Mouse (Mus musculus) stomach, postnatal 0 days (tissue): ENCODE data around the gene Usp3. TPM values are rescaled to one million over a fixed set of nuclear protein-coding genes. Genes with fewer than 3 reads are reported as not detected.

Source experiments
- ATAC-seq: fragments of 200-750 bp; cut with Nextera tagmentation; 2 replicates; pipeline ENCODE4 v1.8.0; 2017; ENCODE audit not compliant: low FRiP score, low TSS enrichment
- DNase-seq: peaks from one replicate; pipeline ENCODE4 v3.0.0-alpha.2; 2016; ENCODE audit warnings: low spot score
- H3K27ac ChIP-seq: fragments of 300-500 bp; sonication (generic); replicated peaks from 2 replicates; pipeline ENCODE4 v1.5.1; 2014; ENCODE audit warnings: mild to moderate bottlenecking, control low read depth
- H3K27me3 ChIP-seq: fragments of 300-500 bp; sonication (generic); 2 replicates; pipeline ENCODE4 v1.6.1; 2014; ENCODE audit warnings: low read length; ENCODE audit not compliant: control insufficient read depth, insufficient read depth
- H3K36me3 ChIP-seq: fragments of 300-500 bp; sonication (generic); 2 replicates; pipeline ENCODE4 v1.6.1; 2014; ENCODE audit warnings: low read length, mixed read lengths; ENCODE audit not compliant: control insufficient read depth, insufficient read depth
- H3K4me1 ChIP-seq: fragments of 300-500 bp; sonication (generic); replicated peaks from 2 replicates; pipeline ENCODE4 v1.6.1; 2014; ENCODE audit warnings: antibody characterized with exemption; ENCODE audit not compliant: control insufficient read depth, insufficient read depth
- H3K4me2 ChIP-seq: fragments of 300-500 bp; sonication (generic); replicated peaks from 2 replicates; pipeline ENCODE4 v1.6.1; 2014; ENCODE audit warnings: low read depth, mild to moderate bottlenecking, control low read depth, moderate library complexity
- H3K4me3 ChIP-seq: fragments of 300-500 bp; sonication (generic); 2 replicates; pipeline ENCODE4 v1.5.1; 2014; ENCODE audit warnings: low read depth, low read length, control low read depth
- H3K9ac ChIP-seq: fragments of 300-500 bp; sonication (generic); 2 replicates; pipeline ENCODE4 v1.6.1; 2014; ENCODE audit warnings: mild to moderate bottlenecking, low read length, control low read depth, mixed read lengths
- H3K9me3 ChIP-seq: fragments of 300-500 bp; sonication (generic); 2 replicates; pipeline ENCODE4 v1.6.1; 2016; ENCODE audit warnings: low read length; ENCODE audit not compliant: control insufficient read depth
- CTCF ChIP-seq: IDR thresholded peaks from 2 replicates; pipeline ENCODE4 v1.5.1; 2016; ENCODE audit warnings: antibody characterized with exemption, low read depth, mild to moderate bottlenecking, moderate library complexity
- EP300 ChIP-seq: optimal IDR thresholded peaks from 2 replicates; pipeline ENCODE3; 2016; ENCODE audit warnings: antibody characterized with exemption
- WGBS: fragments of 180-500 bp; shearing (Covaris S2); extraction: QIAGEN DNeasy Blood & Tissue Kit; methylation state at CpG from one replicate; pipeline ENCODE4 v1.1.7; 2014; 5-methylcytosine and 5-hydroxymethylcytosine counted together
- polyA plus RNA-seq: library from polyadenylated mRNA; unstranded; fragments of >200 nt; fragmentation: Nextera tagmentation; extraction: Ambion mirVana; gene quantifications from 2 replicates; pipeline ENCODE4 v1.2.1, GENCODE M21; 2015

The Usp3 gene
- polyA plus RNA-seq, 1 experiment from 2014 or later = 49.2 TPM

DNA sequence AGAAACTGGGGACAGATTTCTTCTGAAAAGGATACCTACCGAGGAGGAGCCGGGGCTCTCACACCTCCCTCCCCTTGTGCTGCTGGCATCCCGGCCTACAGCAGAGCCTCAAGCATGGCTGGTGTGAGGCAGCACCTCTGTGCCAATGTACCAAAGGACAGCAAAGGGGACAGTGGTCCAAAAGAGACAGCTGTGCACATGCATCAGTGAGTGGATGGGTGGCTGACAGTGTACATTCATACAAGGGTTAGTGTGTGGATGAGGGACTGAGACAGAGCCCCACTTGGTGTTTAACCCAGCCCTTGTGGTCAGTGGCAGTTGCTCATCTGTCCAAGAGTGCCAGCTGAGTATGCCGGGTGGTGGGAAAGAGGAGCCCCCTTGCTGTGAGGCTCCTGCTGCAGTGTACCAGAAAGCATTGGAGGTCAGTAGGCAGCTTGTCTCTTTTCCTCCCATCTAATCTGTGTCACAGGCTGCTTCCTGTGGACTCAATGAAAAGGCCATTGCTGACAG, 84.0 kb downstream of the Usp3 start:
- H3K4me3 ChIP-seq = no peak overlapping the region
- no peak overlapping the region for H3K4me2 ChIP-seq
- H3K4me1 ChIP-seq = peaks cover 2% of the 10 kb centered on the region; the same call in 1 of the 2 replicates
- ATAC-seq (no peak), DNase-seq (no peak)
- H3K9ac ChIP-seq = no peak overlapping the region
- peaks cover 14% of the 10 kb centered on the region; the same call in 1 of the 2 replicates for H3K36me3 ChIP-seq
- no peaks in the 10 kb centered on the region for H3K27me3 ChIP-seq
- WGBS = 82% methylated on average over 4 of the region's 4 CpGs
- H3K9me3 ChIP-seq = no peaks in the 10 kb centered on the region
- no peak for TF ChIP-seq CTCF
- TF ChIP-seq EP300 = no peak
- H3K27ac ChIP-seq = no peak overlapping the region

- peaks cover 14% of the 10 kb centered on the region; the same call in 1 of the 2 replicates for H3K36me3 ChIP-seq
Observed at GRCm38 (mm10) chr9:66507684-66508083, 85.3 kb downstream of the Usp3 start.

GRCm38 (mm10) chr9:66506424-66506823, 86.5 kb downstream of the Usp3 start:
- H3K4me2 ChIP-seq = no peak overlapping the region
- no peaks in the 10 kb centered on the region; the same call in 1 of the 2 replicates for H3K4me1 ChIP-seq
- no peak for TF ChIP-seq CTCF
- TF ChIP-seq EP300 = no peak
- H3K9ac ChIP-seq = no peak overlapping the region
- no peak overlapping the region for H3K4me3 ChIP-seq
- H3K27ac ChIP-seq = no peak overlapping the region
- peaks cover 18% of the 10 kb centered on the region for H3K36me3 ChIP-seq
- ATAC-seq (no peak), DNase-seq (no peak)
- no peaks in the 10 kb centered on the region for H3K27me3 ChIP-seq
- H3K9me3 ChIP-seq = no peaks in the 10 kb centered on the region

More at GRCm38 (mm10) chr9:66507684-66508083, 85.3 kb downstream of the Usp3 start:
- Histone ChIP-seq H3K9ac (no peak overlapping the region), H3K4me2 (no peak overlapping the region), H3K4me3 (no peak overlapping the region), H3K9me3 (no peaks in the 10 kb centered on the region), H3K27me3 (no peaks in the 10 kb centered on the region), H3K4me1 (no peaks in the 10 kb centered on the region; the same call in 1 of the 2 replicates), H3K27ac (no peak overlapping the region)
- no peak for TF ChIP-seq CTCF
- TF ChIP-seq EP300 = no peak
- ATAC-seq (no peak), DNase-seq (no peak)
- WGBS = 78% methylated on average over 3 of the region's 3 CpGs

- Histone ChIP-seq H3K4me1 (no peaks in the 10 kb centered on the region; the same call in 1 of the 2 replicates), H3K4me2 (no peak overlapping the region), H3K36me3 (peaks cover 18% of the 10 kb centered on the region), H3K4me3 (no peak overlapping the region), H3K9me3 (no peaks in the 10 kb centered on the region), H3K9ac (no peak overlapping the region), H3K27me3 (no peaks in the 10 kb centered on the region), H3K27ac (no peak overlapping the region)
- TF ChIP-seq CTCF (no peak), EP300 (no peak)
- DNase-seq (no peak), ATAC-seq (no peak)
- 79% methylated on average over 4 of the region's 4 CpGs for WGBS
Observed at GRCm38 (mm10) chr9:66506011-66506410, 86.9 kb downstream of the Usp3 start.

DNA sequence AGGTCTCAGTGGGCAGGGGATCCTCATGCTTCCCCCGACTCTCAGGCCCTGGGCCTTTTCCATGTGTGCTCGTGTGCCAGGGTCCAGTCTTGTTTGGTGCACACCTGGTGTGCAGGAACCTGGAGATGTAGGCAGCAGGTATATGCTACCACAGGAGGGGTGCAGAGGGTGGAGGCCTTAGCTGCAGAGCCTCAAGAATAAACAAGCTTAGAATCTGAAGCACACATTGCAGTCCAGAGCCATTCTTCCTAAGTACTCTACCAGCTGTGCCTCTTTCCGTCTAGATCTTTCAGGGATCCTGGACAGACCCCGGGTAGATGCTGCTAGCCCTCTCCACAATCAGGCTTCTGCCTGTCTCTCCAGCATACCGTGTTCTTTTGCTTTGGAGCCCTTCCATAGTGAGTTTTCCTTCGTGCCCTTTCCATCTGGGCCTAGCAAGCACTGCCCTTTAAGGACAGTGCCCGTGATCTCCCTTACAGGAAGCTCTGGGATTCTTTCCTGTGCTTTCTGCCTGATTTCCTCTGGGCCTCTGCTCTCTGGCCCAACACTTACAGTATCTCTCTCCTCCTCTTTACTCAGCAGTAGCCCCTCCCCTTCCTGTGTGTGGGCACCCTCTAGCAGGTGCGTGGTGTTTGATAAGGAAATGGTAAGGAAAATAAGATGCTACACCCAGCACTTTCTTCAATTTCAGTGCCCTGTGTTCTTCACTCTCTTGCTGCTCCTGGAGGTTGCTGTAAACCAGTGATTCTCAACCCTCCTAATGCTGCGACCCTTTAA, 87.6 kb downstream of the Usp3 start:
- DNase-seq = peak; percentile 50
- peak; percentile 75 for ATAC-seq
- Histone ChIP-seq H3K4me3 (no peak overlapping the region), H3K36me3 (peaks cover 18% of the 10 kb centered on the region), H3K9me3 (no peaks in the 10 kb centered on the region), H3K4me1 (no peaks in the 10 kb centered on the region), H3K4me2 (no peak overlapping the region), H3K27me3 (no peaks in the 10 kb centered on the region), H3K9ac (no peak overlapping the region), H3K27ac (no peak overlapping the region)
- WGBS = 69% methylated on average over 9 of the region's 9 CpGs
- no peak for TF ChIP-seq CTCF
- no peak for TF ChIP-seq EP300

GRCm38 (mm10) chr9:66504518-66504917, 88.4 kb downstream of the Usp3 start:
- 92% methylated on average over 13 of the region's 13 CpGs for WGBS
- Histone ChIP-seq H3K36me3 (peaks cover 22% of the 10 kb centered on the region), H3K27me3 (no peaks in the 10 kb centered on the region), H3K9ac (no peak overlapping the region), H3K9me3 (no peaks in the 10 kb centered on the region), H3K27ac (no peak overlapping the region), H3K4me2 (no peak overlapping the region), H3K4me3 (no peak overlapping the region), H3K4me1 (no peaks in the 10 kb centered on the region)
- TF ChIP-seq EP300 (no peak), CTCF (no peak)
- no peak for ATAC-seq
- no peak for DNase-seq
